Mouse (Mus musculus) frontal cortex, postnatal 36 days (tissue): ENCODE results near the gene Cadm1.
A peak's percentile ranks its signal among the peaks of the same experiment; 100 is the strongest.

ENCODE experiments used
- DNase-seq, 2 experiments: peaks; one replicate each; pipeline ENCODE4 v3.0.0; 2022; ENCODE audit warnings: low spot score in 2 of 2

The Cadm1 gene

DNA sequence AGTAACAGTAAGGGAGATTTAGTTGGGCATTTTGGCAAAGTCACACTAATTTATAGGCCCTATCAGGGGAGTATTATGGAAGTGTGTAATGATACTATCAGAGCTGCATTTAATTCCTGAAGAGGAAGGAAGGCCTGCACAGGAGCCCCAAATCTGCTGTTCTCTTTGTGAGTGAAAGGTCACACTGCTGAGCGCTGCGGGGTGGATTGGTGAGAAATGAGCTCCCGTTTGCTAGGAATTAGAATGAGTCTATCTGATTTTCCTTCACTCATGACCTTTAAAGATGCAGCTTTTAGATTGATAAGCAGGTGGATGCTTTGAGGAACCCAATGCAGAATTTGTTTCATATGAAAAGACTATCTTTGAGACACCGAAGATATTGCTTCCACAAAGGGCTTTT lies 208.8 kb downstream of the Cadm1 start:
- DNase-seq, result no peak

DNA sequence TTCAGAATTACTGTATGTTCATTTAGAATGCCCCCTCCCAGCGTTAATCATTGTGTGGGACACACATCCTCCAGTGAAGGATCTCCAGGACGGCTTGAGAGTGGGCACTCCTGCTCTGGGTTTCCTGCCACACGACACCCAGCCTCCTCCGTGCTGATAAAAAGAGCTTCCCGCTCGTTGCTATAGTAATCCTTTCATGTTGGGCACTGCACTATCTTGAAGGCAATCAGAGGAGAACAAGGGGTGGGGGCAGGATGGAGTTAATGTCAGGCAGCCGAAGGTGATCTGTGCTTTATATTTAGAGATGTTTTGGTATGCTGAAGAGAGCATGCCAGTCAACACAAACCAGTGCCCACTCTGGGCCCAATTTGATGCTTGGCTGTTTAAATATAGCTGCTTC lies 209.3 kb downstream of the Cadm1 start:
- DNase-seq, result peak; percentile 51 to 70

- no peak for DNase-seq
These were observed 211.8 kb downstream of the Cadm1 start for GRCm38 (mm10) chr9:47741751-47742150.

- no peak for DNase-seq
These were observed 214.9 kb downstream of the Cadm1 start for GRCm38 (mm10) chr9:47744916-47745315.

DNA sequence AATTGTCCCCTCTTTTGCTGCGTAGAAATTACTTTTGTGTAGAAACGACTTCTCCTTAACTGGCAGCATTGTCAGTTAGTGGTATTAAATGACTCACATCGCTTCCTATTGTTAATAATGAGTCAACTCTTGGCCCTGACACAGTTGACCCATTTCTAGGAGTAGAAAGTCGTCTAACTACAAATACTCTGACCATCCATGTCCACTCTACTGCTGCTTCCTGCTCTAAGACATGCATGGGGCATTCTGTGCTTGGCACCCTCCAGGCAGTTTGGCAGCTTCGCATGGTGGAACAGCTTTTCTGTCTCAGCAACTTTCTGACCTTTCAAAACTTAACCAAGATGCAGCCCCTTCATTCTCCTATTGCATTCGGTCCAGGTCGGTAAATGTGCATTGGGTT lies 215.7 kb downstream of the Cadm1 start:
- no peak for DNase-seq

DNA sequence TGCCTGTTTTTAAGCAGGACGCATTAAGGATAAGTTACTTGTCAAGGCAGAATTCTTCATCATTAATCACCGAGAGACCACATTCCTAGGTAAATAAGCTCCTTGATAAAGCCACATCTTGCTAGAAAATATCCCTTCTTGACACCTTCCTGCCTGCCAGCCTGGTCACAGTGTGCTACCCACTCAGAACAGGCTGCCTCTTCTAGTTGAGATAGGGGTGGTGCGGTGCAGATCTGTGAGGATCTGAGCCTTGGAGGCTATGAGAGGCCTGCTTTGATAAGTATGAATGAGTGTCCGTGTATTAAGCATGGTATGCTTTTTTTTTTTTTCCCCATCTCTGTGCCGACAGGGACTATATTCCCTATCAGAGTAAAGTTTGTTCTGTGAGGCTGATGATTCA lies 219.2 kb downstream of the Cadm1 start:
- DNase-seq, result no peak

DNA sequence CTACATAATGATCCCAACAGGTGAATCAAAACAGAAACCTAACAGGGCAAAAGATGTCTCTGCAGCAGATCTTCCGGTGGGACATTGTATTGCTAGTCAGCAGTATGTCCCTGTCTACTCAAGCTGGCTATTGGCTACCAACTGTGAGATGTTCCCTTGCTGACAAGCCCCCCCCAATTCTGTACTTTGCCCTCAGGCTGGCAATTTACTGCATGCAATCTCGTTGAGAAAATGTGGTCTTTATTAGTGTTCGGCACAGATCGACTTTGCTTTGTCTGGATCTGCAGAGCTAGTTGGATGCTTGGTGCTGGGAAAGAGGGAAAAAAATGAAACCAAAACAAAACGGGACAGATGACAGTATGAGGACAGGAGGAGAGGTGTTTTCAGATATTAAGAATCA lies 222.5 kb downstream of the Cadm1 start:
- DNase-seq, result no peak

DNA sequence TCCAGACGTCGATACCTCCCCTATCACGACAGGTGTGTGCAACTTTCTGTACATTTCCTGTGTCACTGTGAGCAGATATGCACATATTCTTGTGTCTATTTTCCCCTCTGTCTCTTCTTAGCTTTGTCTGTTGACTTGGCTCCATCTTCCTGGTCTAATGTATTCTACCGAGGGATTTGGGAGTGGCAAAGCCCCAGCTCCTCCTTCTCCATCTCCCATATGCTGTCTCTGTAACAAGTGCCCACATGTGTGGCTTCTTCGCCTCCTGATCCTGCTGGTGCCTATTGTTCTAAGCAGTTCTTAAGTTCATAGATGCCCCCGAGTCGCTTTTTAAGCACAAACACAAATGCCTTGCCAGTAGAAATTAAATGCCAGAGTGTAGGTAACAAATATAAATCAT lies 223.2 kb downstream of the Cadm1 start:
- DNase-seq, result no peak

- DNase-seq, result peak; percentile 57 to 85
These were observed 225.1 kb downstream of the Cadm1 start for GRCm38 (mm10) chr9:47755119-47755518.

DNA sequence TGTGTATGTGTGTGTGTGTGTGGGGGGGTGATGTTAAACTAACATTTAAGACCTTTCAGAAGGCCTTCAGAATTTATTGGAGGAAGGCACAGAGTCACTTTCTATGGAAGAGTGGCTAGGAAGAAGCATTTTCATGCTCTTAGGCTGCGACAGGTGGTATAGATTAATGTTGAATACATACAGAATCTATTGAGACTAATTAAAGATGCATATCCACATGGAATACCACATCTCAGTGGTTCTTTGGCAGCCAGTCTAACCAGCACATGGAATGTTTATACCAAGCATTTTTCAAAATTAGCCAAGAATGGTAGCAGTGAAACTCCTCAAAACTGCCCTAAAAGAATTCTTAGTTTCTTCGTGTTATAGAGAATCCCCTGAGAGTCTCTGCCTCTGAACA lies 227.8 kb downstream of the Cadm1 start:
- no peak for DNase-seq

DNA sequence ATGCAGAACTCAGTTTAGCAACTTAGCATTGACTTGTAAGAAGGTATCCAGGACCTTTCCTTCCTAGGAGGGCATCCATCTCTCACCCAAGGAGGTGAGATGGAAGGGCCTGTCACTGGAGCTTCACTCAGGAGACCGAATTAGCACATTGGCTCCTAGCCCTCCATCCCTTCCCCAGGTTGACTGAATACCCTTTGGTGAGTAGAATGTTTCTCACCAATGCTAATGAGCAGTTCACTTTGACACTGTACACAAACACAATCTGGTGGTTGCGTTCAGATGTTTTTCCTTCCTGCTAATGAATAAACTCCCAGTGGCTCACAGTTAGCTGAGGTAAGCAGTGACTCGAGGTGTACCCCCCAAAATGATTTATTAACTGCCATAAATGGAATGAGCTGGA lies 228.3 kb downstream of the Cadm1 start:
- DNase-seq, result no peak

DNA sequence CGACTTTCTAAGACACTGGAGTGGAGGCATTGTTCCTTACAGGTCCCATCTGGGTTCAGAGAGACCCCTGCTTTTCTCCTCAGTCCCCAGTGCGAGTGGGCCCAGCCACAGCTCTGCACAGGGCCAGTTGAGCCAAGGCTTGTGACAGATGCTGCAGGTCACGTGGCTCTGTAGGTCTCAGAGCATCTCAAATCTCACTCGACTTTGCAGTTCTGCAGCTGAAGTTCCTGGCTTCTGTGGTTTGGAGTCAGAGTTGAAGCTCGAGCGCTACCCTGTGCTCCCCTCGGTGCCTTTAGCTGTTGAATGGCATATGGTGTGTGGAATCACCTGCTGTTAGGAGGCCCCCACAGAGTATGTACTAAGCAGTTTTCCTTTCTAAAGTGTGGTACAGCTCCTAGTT lies 229.8 kb downstream of the Cadm1 start:
- no peak for DNase-seq

- DNase-seq, result peak in 1 of 2 experiments; percentile 52
These were observed 231.6 kb downstream of the Cadm1 start for GRCm38 (mm10) chr9:47761601-47762000.

GRCm38 (mm10) chr9:47762913-47763312 lies 232.9 kb downstream of the Cadm1 start:
- DNase-seq, result no peak

DNA sequence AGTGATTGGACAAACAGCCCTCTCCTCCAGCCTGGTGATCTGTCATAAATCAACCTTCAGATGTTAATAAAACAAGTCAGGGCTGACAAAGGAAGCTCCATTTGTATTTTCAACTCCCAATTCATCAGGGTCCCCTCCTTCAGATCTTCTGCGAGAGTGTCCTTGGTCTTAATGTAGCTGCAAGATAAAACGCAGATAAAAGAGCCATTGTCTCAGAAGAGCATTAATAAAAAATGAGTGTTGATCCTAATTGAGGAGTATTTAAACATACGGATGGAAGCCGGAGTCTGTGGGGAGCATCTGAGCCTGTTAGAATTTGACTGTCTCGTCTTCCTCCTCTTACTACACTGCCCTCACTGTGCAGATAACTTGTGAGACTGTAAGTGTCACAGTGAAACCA lies 234.9 kb downstream of the Cadm1 start:
- DNase-seq, result no peak

DNA sequence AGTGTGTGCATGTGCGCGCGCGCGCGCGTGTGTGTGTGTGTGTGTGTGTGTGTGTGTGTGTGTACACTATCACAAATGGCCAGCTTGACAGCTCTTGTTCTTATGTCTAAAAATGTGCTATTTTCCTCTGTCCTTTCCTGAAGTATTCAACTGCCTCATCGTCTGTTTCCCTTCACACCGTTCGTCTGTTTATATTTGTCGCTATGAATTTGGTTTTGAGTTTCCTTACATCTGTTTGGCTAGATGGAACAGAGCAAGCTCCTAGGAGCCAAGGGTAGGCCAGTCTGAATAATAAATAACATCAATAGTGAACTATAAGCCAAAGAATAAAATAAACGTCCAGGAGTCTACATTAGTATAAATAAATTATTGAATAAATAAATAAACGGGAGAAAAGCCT lies 235.3 kb downstream of the Cadm1 start:
- no peak for DNase-seq

GRCm38 (mm10) chr9:47766342-47766741 lies 236.4 kb downstream of the Cadm1 start:
- no peak for DNase-seq

DNA sequence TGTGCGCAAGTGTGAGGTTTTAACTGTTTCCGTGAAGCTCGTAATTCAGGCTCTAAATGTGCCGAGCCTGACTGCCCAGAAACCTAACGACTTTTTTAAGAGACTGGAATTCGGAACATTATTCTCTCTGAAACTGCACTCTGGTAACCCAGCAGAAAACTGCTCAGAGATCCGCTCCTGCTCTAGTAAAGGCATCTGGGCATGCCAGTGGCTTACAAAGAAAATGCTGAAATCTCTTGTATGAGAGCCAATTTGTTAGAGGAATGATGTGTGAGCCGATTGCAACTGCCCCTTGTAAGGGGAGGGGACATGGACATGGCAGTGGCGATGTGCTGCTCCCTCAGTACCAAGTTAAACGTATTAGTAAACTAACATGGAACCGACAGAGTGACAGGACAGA lies 240.9 kb downstream of the Cadm1 start:
- no peak for DNase-seq

- DNase-seq, result no peak
These were observed 242.0 kb downstream of the Cadm1 start for GRCm38 (mm10) chr9:47771953-47772352.

DNA sequence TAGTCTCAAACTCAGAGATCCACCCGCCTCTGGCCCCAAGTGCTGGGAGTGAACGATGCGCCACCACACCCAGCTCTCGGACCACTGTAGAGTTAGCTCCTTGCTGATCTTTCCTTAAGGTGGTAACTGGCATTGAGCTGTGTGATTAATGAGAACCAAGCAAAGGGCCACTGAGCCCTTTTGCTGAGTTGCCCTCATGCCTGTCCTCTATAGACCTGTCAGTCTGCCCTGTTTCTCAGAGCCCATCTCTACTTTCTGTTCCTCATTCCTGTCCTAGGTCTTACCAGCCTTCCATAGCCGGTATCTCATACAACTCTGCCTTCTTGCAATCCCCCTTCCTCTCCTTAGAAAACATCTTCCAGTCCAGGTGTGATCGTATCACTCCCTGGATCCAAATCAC lies 242.8 kb downstream of the Cadm1 start:
- DNase-seq, result no peak

DNA sequence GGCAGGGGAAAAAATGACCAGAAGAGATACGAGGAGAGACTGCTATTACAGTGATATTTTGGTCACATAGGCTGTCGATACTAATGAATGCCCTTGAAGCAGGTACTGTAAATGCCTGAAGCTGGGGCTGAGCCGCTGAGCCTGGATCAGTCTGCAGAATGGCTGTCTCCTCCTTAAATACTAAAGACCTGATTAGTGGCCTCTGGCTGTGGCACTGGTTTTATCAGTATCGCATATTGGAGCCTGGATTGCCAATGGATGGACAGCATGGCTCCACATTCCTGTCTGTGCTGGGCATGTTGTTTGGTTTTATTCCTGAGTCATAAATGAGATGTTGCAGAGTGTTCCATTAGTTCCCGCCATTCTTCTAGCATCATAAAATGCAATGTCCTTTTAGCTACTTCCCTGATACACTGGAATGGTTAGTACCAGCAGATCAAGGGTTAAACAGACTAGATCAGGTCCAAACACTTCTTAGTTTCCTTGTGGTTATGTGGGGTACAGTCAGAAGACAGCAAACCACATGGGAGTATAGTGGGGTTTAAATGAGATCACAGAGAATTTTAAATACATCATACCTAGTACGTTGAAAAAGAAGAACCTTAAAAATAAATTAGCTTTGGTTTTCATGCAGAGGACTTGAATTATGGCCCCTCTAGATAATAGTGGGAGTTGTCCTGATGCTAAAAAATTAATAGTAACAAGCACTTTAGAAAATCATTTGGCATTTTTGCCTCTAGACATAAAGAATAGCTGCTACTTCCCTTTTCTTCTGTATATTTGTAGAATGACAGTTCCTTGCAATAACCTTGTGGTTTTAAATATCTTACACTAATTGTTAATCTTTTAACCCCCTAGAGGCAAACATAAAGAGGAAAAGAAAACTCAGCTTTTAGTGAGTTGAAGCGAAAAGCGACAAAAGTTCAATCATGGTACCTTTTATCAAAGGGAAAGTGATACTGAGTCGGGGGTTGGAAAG lies 247.3 kb downstream of the Cadm1 start:
- DNase-seq, result no peak

DNA sequence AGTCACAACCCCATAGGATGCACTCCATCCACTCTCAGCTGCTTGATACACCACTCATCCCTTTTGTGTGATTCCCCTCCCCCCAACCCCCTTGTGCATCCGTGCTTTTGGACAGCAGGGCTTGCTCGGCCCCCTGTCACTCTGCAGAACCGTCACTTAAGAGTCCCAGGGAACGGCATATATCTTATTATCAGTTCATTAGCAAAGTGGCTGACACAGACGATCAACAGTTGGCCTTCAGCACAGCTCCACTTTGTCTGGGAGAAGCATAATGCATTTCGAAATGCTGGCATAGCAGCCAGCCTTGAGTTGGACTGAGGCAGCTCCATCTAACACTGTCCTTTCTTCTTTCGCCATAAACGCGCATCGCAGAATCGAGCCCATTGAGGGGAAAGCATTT lies 248.5 kb downstream of the Cadm1 start:
- no peak for DNase-seq

DNA sequence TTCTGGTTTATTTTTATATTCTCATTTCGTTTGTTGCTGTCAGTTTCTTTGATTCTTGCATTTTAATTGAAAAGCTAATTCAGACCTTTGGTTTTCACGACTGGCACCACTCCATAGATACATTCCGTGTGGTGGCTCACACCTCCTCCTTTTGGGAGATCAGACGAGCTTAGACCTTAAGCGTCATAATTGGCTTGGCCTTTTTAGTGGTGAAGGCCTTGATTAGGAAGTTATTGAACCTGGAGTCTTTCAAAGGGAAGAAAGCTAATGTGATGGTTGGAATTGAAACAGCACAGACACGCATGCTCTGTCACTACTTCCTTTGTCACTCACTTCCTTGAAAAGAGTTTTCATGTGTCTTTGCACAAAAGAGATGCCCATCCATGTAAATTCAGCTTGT lies 249.3 kb downstream of the Cadm1 start:
- no peak for DNase-seq

DNA sequence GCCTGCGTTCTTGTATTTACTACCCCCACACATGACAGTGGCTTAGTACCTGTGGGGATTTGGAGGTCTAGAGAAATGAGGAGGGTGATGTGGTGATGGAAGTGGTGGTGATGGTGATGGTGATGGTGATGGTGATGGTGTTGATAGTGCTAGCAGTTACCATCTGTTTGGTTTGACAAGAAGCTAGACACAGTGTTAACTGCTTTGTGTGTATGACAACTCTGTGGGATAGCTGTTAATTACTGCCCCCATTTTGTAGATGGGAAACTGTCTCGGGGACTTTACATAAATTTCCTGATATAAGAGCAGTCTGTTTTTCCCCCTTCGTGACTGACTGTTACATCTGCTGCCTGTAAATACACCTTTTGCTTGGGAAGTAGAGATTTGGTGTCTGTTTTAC lies 256.7 kb downstream of the Cadm1 start:
- DNase-seq, result no peak
